18 mouse cellular contexts compared by ENCODE assay signal in the genomic region with DNA sequence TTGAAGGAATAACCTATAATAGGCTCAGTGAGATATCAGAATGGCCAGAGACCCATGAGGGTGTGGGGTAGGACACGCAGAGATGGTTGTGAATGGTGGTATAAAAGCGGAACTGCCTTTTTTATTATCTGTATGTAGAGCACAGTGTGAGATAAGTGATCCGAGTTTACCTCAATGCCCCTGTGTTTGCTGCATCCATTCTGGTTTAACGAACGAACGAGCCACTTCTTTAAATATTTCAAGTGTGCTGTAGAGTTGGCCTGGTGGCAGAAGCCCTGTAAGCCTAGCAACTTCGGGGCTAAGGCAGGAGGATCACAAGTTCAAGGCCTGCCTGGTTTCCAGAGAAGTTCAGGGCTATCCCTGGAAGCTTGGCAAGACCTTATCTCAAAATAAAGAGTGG.
DNase-seq lines count a peak whose midpoint lies in the region; TF ChIP-seq lines count a peak whose summit lies in the region.
"Had no signal": no experiment of that assay in that cellular context is flagged by ENCODE, and none has a peak within 500 bp of the region (broad histone marks: within the 10 kb centered on the region; RNA-seq: fewer than 3 reads in every experiment).

No protein-coding gene starts in this region.

- H3K9ac ChIP-seq in MEL (ENCODE audit: control insufficient read depth, low read depth, low read length, poor library complexity, severe bottlenecking), result peak overlapping the region; percentile 66
- H3K9ac ChIP-seq: embryonic facial prominence, embryonic 13.5 days; forebrain, embryonic 13.5 days; hindbrain, embryonic 14.5 days had no signal

- no peaks in the 10 kb centered on the region for H3K27me3 ChIP-seq in MEL (ENCODE audit: control insufficient read depth in 1 of 2, insufficient read depth in 2 of 2, low read length in 2 of 2)
- H3K27me3 ChIP-seq: embryonic facial prominence, embryonic 13.5 days; forebrain, embryonic 13.5 days had no signal

- H3K4me1 ChIP-seq in MEL (ENCODE audit: control insufficient read depth in 1 of 2, insufficient read depth in 2 of 2, low read length in 2 of 2), result peaks cover 14 to 51% of the 10 kb centered on the region in 2 experiments

- H3K79me2 ChIP-seq in MEL (ENCODE audit: control insufficient read depth, insufficient read depth, low read length, poor library complexity), result no peaks in the 10 kb centered on the region; the same call in 1 of the 2 replicates

- H3K9me3 ChIP-seq in MEL (replicated peaks; ENCODE audit: insufficient read depth, low read length), result no peaks in the 10 kb centered on the region
- H3K9me3 ChIP-seq: embryonic facial prominence, embryonic 10.5 days; embryonic facial prominence, embryonic 13.5 days; forebrain, embryonic 13.5 days had no signal

- TF ChIP-seq EP300 in MEL (IDR thresholded peaks at IDR 0.05; ENCODE audit: low read depth in 1 of 2, low read length in 2 of 2), result peak; percentile 91 to 92

- peaks cover 0 to 27% of the 10 kb centered on the region in 2 experiments; a peak in 2 of 4 replicates for H3K36me3 ChIP-seq in MEL (ENCODE audit: control insufficient read depth in 1 of 2, insufficient read depth in 2 of 2, low read length in 2 of 2)
- H3K36me3 ChIP-seq: embryonic facial prominence, embryonic 10.5 days; embryonic facial prominence, embryonic 13.5 days had no signal

- H3K27ac ChIP-seq in gastrocnemius, adult 2 months, result peak overlapping the region; percentile 49; the same call in 1 of the 2 replicates
- H3K27ac ChIP-seq in MEL (ENCODE audit: control insufficient read depth, low read depth, low read length), result peak overlapping the region; percentile 100
- H3K27ac ChIP-seq: embryonic facial prominence, embryonic 10.5 days; embryonic facial prominence, embryonic 13.5 days; hindbrain, embryonic 14.5 days; hindbrain, postnatal 0 days had no signal

- DNase-seq in adrenal gland, adult (ENCODE audit: inconsistent age in 2 of 2, low spot score in 1 of 2), result peak; percentile 32 to 71
- DNase-seq in adrenal gland, adult 18-20 months (ENCODE audit: low spot score in 2 of 2), result no peak
- DNase-seq in gastrocnemius, adult 2 months, result no peak
- DNase-seq in gastrocnemius, postnatal 25 days, result no peak
- DNase-seq in MEL (ENCODE audit: low read depth, low spot score), result peak; percentile 86
- no peak for DNase-seq in layer of hippocampus, postnatal 36 days
- DNase-seq: cerebellum, adult 11-12 months; cerebellum, adult 8-10 months; cerebellum, postnatal 10 days; cerebellum, postnatal 36 days; embryo, embryonic 11 days; gastrocnemius, postnatal 14 days had no signal

- intact Hi-C loops in gastrocnemius, adult 2 months (cut with DNase I), result no loop called here

- no peak for TF ChIP-seq RAD21 in MEL (IDR thresholded peaks at IDR 0.05; ENCODE audit: low read depth, low read length)

- no peak for TF ChIP-seq CTCF in gastrocnemius, adult 2 months (IDR thresholded peaks at IDR 0.05)
- TF ChIP-seq CTCF in MEL (IDR thresholded peaks at IDR 0.05 in 2 of 3, conservative IDR thresholded peaks at IDR 0.05 in 1 of 3; ENCODE audit: control insufficient read depth in 1 of 3, insufficient read depth in 1 of 3, low read depth in 2 of 3, low read length in 3 of 3, poor library complexity in 1 of 3, severe bottlenecking in 1 of 3), result no peak

- TF ChIP-seq POLR2A in MEL (IDR thresholded peaks at IDR 0.05; ENCODE audit: control insufficient read depth in 1 of 2, insufficient read depth in 1 of 2, low read depth in 1 of 2, low read length in 2 of 2, poor library complexity in 1 of 2), result peak in 1 of 2 experiments; percentile 50; a peak in 2 of 4 replicates

- H3K4me3 ChIP-seq in gastrocnemius, adult 2 months, result no peak overlapping the region
- peak overlapping the region; percentile 44 to 52 for H3K4me3 ChIP-seq in MEL (ENCODE audit: control insufficient read depth in 1 of 2, insufficient read depth in 1 of 2, low read depth in 2 of 2, low read length in 2 of 2)
- H3K4me3 ChIP-seq: embryonic facial prominence, embryonic 10.5 days; embryonic facial prominence, embryonic 13.5 days; erythroblast, embryonic 14.5 days; forebrain, embryonic 13.5 days had no signal

TF ChIP-seq in MEL, 35 proteins besides CTCF, POLR2A, EP300 and RAD21:
- TF ChIP-seq HCFC1 (IDR thresholded peaks at IDR 0.05; ENCODE audit: low read depth, low read length) (no peak), GATA1 (IDR thresholded peaks at IDR 0.05; ENCODE audit: low read depth, low read length) (peak; percentile 97), MYC (IDR thresholded peaks at IDR 0.05; ENCODE audit: low read depth, low read length) (peak; percentile 73; the same call in 1 of the 2 replicates), TBP (IDR thresholded peaks at IDR 0.05; ENCODE audit: low read depth, low read length) (peak; percentile 90), GABPA (IDR thresholded peaks at IDR 0.05; ENCODE audit: low read depth, low read length) (no peak), TCF12 (IDR thresholded peaks at IDR 0.05; ENCODE audit: low read depth, low read length) (peak; percentile 84), TAL1 (IDR thresholded peaks at IDR 0.05; ENCODE audit: low read length) (peak; percentile 45), ZMIZ1 (IDR thresholded peaks at IDR 0.05; ENCODE audit: low read depth, low read length) (no peak; the same call in 1 of the 2 replicates), MAZ (IDR thresholded peaks at IDR 0.05; ENCODE audit: low read depth, low read length) (peak; percentile 56; the same call in 1 of the 2 replicates), ZC3H11A (IDR thresholded peaks at IDR 0.05; ENCODE audit: low read depth, low read length) (peak; percentile 57), USF1 (IDR thresholded peaks at IDR 0.05; ENCODE audit: low read depth, low read length) (no peak), POLR2AphosphoS5 (IDR thresholded peaks at IDR 0.05; ENCODE audit: borderline replicate concordance, low read depth, low read length) (no peak), ZNF384 (IDR thresholded peaks at IDR 0.05; ENCODE audit: low read depth, low read length) (peak; percentile 29; the same call in 1 of the 2 replicates), SIN3A (IDR thresholded peaks at IDR 0.05; ENCODE audit: low read length) (peak; percentile 81), BHLHE40 (IDR thresholded peaks at IDR 0.05; ENCODE audit: borderline replicate concordance, low read depth, low read length) (peak; percentile 74), RCOR1 (IDR thresholded peaks at IDR 0.05; ENCODE audit: low read depth, low read length) (peak; percentile 77; the same call in 1 of the 2 replicates), MAFK (IDR thresholded peaks at IDR 0.05; ENCODE audit: borderline replicate concordance, low read depth, low read length) (no peak), MAX (IDR thresholded peaks at IDR 0.05; ENCODE audit: low read length) (no peak; the same call in 1 of the 2 replicates), MXI1 (IDR thresholded peaks at IDR 0.05; ENCODE audit: low read depth, low read length) (peak; percentile 26; the same call in 1 of the 2 replicates), ETS1 (IDR thresholded peaks at IDR 0.05; ENCODE audit: low read depth, low read length) (peak; percentile 93), ELF1 (IDR thresholded peaks at IDR 0.05; ENCODE audit: low read depth, low read length) (peak; percentile 52; the same call in 1 of the 2 replicates), KAT2A (conservative IDR thresholded peaks at IDR 0.05; ENCODE audit: low read depth, low read length) (no peak), NELFE (IDR thresholded peaks at IDR 0.05; ENCODE audit: low read depth, low read length) (peak; percentile 33), UBTF (IDR thresholded peaks at IDR 0.05; ENCODE audit: borderline replicate concordance, insufficient read depth, low read depth, low read length) (no peak), NRF1 (IDR thresholded peaks at IDR 0.05; ENCODE audit: insufficient read depth, low read depth, low read length, poor library complexity, severe bottlenecking) (no peak), MYB (IDR thresholded peaks at IDR 0.05; ENCODE audit: low read depth, low read length) (no peak)

Comparison
In these comparisons a context has a peak if more than half of its experiments do, and no peak if none do; other contexts are left out.
1. DNase-seq: peak in adrenal gland, adult (2 of 2) and MEL (single experiment); none in adrenal gland, adult 18-20 months (0 of 2), gastrocnemius, adult 2 months (single experiment), gastrocnemius, postnatal 25 days (single experiment) and layer of hippocampus, postnatal 36 days (0 of 2).